Mouse (Mus musculus) embryonic facial prominence, embryonic 13.5 days (tissue): Measurements from ENCODE around the gene Ap1m1. TPM values are rescaled to one million over a fixed set of nuclear protein-coding genes. Genes with fewer than 3 reads are reported as not detected.

Experiments
- ATAC-seq: fragments of 200-750 bp; cut with Nextera tagmentation; 2 replicates; pipeline ENCODE4 v1.8.0; 2017; ENCODE audit warnings: low read depth; ENCODE audit not compliant: insufficient number of reproducible peaks, insufficient read depth, low FRiP score, low TSS enrichment
- H3K27ac ChIP-seq: fragments of 300-500 bp; sonication (generic); 2 replicates; pipeline ENCODE4 v1.5.1; 2015; ENCODE audit warnings: moderate library complexity, mild to moderate bottlenecking, inconsistent platforms
- H3K27me3 ChIP-seq: fragments of 300-500 bp; sonication (generic); 2 replicates; pipeline ENCODE4 v1.6.1; 2015; ENCODE audit warnings: mild to moderate bottlenecking, inconsistent platforms
- H3K36me3 ChIP-seq: fragments of 300-500 bp; sonication (generic); 2 replicates; pipeline ENCODE4 v1.6.1; 2015; ENCODE audit warnings: mild to moderate bottlenecking, inconsistent platforms
- H3K4me1 ChIP-seq: fragments of 300-500 bp; sonication (generic); 2 replicates; pipeline ENCODE4 v1.6.1; 2015; ENCODE audit warnings: inconsistent platforms
- H3K4me2 ChIP-seq: fragments of 300-500 bp; sonication (generic); 2 replicates; pipeline ENCODE4 v1.6.1; 2015; ENCODE audit warnings: moderate library complexity, mild to moderate bottlenecking, inconsistent platforms
- H3K4me3 ChIP-seq: fragments of 300-500 bp; sonication (generic); 2 replicates; pipeline ENCODE4 v1.5.1; 2015; ENCODE audit warnings: mild to moderate bottlenecking, inconsistent platforms
- H3K9ac ChIP-seq: fragments of 300-500 bp; sonication (generic); 2 replicates; pipeline ENCODE4 v1.6.1; 2015; ENCODE audit warnings: mild to moderate bottlenecking, inconsistent platforms
- H3K9me3 ChIP-seq: fragments of 300-500 bp; sonication (generic); 2 replicates; pipeline ENCODE4 v1.6.1; 2016; ENCODE audit warnings: inconsistent platforms
- WGBS: fragments of 180-500 bp; shearing (Covaris S2); methylation state at CpG from one replicate; pipeline ENCODE4 v1.1.7; 2015; ENCODE audit warnings: mixed read lengths; 5-methylcytosine and 5-hydroxymethylcytosine counted together
- polyA plus RNA-seq: library from polyadenylated mRNA; unstranded; fragments of >200 nt; fragmentation: Nextera tagmentation; extraction: Ambion mirVana; gene quantifications from 2 replicates; pipeline ENCODE4 v1.2.1, GENCODE M21; 2015

Ap1m1 gene
- polyA plus RNA-seq, 1 experiment from 2014 or later: 126 TPM

DNA sequence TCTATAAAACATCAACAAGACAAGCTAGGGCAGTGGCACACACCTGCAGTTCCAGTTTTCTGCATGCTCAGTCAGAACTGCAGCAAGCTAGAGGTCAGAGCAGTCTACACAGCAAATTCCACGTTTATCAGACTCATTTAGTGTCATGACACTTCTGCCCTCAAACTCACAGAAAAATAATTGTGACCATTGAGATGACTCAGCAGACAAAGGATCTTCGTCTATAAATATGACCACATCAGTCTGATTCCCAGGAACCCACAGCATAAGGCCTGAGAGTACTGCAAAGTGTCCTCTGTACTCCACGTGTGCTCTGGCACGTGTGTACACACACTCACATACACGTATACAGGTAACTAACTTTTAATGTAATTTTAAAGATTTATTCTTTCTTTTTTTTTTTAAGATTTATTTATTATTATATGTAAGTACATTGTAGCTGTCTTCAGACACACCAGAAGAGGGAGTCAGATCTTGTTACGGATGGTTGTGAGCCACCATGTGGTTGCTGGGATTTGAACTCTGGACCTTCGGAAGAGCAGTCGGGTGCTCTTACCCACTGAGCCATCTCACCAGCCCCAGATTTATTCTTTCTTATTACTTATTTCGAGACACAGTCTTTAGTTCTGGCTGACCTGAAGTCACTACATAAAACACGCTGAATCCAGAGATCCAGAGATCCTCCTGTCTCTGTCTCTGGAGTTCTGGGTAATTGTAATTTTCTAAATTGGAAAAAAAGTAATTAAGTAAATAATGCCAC, 20.9 kb upstream of the Ap1m1 start:
- Histone ChIP-seq H3K27ac (no peak overlapping the region), H3K27me3 (peaks cover 5% of the 10 kb centered on the region; the same call in 1 of the 2 replicates), H3K36me3 (peaks cover 32% of the 10 kb centered on the region), H3K4me1 (peaks cover 13% of the 10 kb centered on the region), H3K9me3 (no peaks in the 10 kb centered on the region), H3K4me2 (peak overlapping the region; percentile 77), H3K9ac (no peak overlapping the region), H3K4me3 (peak overlapping the region; percentile 86)
- no peak for ATAC-seq
- 81% methylated on average over 10 of the region's 10 CpGs for WGBS

- Histone ChIP-seq H3K9ac (peak within 1 kb of the TSS; percentile 86), H3K27me3 (peaks cover 5% of the 10 kb centered on the region; the same call in 1 of the 2 replicates), H3K4me3 (peak within 1 kb of the TSS; percentile 86), H3K4me2 (peak within 1 kb of the TSS; percentile 77), H3K27ac (peak within 1 kb of the TSS; percentile 74), H3K4me1 (peaks cover 13% of the 10 kb centered on the region), H3K9me3 (no peaks in the 10 kb centered on the region), H3K36me3 (peaks cover 34% of the 10 kb centered on the region)
- 19% methylated on average over 39 of the region's 39 CpGs for WGBS
- ATAC-seq: peak; percentile 93
Measured at GRCm38 (mm10) chr8:72219541-72220363, 20.1 kb upstream of the Ap1m1 start, which contains the start of gene Fam32a. Gene Fam32a, plus strand, starts transcription at chr8:72219730.

DNA sequence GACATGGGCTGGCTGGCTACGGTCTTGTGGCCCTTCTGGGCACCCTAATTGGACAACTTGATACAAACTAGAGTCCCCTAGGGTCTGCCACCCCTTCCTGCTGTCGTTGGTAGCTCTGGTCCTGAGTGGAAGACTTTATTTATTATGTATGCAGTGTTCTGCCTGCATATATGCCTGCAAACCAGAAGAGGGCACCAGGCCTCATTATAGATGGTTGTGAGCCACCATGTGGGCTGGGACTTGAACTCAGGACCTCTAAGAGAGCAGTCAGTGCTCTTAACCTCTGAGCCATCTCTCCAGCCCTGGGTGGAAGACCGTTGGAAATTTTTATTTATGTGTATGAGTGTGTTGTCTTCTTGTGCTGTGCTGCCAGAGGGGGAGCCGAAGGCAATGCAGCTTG, 19.1 kb upstream of the Ap1m1 start:
- H3K4me2 ChIP-seq: peak overlapping the region; percentile 77
- H3K9ac ChIP-seq: no peak overlapping the region
- H3K27ac ChIP-seq: no peak overlapping the region
- H3K9me3 ChIP-seq: no peaks in the 10 kb centered on the region
- 0 out of 2 replicates have a peak, but pooled peaks have one; percentile 4 for ATAC-seq
- peaks cover 13% of the 10 kb centered on the region for H3K4me1 ChIP-seq
- peak overlapping the region; percentile 86 for H3K4me3 ChIP-seq
- H3K36me3 ChIP-seq: peaks cover 34% of the 10 kb centered on the region
- WGBS: 87% methylated on average over 4 of the region's 4 CpGs
- H3K27me3 ChIP-seq: no peaks in the 10 kb centered on the region

DNA sequence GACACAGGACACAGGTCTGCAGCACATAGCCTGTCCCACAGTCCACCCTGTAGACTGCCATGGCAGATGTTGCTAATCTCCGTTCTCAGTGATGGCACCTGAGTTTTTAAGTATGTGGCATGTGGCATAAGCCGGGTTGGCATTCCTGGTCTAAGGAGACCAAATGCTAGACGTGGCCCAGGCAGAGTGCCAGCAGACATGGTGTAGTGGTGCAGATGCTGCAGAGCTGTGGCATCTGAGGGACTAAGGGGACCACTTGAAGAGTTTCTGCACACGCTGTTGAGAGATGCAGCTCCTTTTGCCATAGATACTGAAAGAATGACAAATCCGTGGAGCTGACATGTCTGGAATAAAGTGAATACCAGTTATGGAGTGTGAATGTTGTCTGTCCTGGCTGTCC, 17.2 kb upstream of the Ap1m1 start:
- Histone ChIP-seq H3K9ac (no peak overlapping the region), H3K4me3 (no peak overlapping the region), H3K36me3 (peaks cover 34% of the 10 kb centered on the region), H3K4me1 (peaks cover 13% of the 10 kb centered on the region), H3K27ac (no peak overlapping the region), H3K9me3 (no peaks in the 10 kb centered on the region), H3K27me3 (no peaks in the 10 kb centered on the region), H3K4me2 (no peak overlapping the region)
- no peak for ATAC-seq
- 91% methylated on average over 5 of the region's 5 CpGs for WGBS

- Histone ChIP-seq H3K4me1 (peaks cover 10% of the 10 kb centered on the region), H3K9ac (peak overlapping the region; percentile 74), H3K4me3 (peak overlapping the region; percentile 73), H3K36me3 (peaks cover 10% of the 10 kb centered on the region; the same call in 1 of the 2 replicates), H3K27me3 (no peaks in the 10 kb centered on the region), H3K4me2 (peak overlapping the region; percentile 70), H3K27ac (peak overlapping the region; percentile 95), H3K9me3 (no peaks in the 10 kb centered on the region)
- 2% methylated on average over 24 of the region's 24 CpGs for WGBS
- ATAC-seq: no peak; the same call in 1 of the 2 replicates
Measured at GRCm38 (mm10) chr8:72240403-72240763, 565 bp downstream of the Ap1m1 start.

- Histone ChIP-seq H3K4me2 (peak overlapping the region; percentile 70), H3K9me3 (no peaks in the 10 kb centered on the region), H3K4me1 (peaks cover 10% of the 10 kb centered on the region), H3K27ac (no peak overlapping the region), H3K9ac (peak overlapping the region; percentile 74), H3K36me3 (peaks cover 10% of the 10 kb centered on the region; the same call in 1 of the 2 replicates), H3K27me3 (no peaks in the 10 kb centered on the region), H3K4me3 (peak overlapping the region; percentile 73)
- WGBS: 76% methylated on average over 7 of the region's 7 CpGs
- ATAC-seq: no peak
Measured at GRCm38 (mm10) chr8:72240951-72241350, 1.1 kb downstream of the Ap1m1 start.

DNA sequence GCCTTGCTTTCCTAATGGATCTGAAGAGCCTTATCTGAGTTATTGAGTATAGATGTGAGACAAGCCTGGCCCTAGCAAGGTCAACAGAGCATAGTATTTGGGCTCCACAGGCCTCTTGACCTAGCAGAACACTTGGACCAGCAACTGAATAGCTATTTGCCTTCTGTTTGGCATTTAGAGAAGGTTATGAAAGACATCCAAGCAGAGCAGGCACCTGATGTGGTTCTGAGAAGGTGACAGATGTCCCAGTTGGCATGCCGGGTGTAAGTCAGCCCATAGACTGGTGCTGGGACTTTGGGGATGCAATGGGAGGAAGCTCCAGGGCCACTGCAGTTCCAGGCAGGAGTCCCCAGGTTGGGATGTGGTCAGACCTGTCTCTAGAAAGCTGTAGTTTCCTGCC, 2.4 kb downstream of the Ap1m1 start:
- Histone ChIP-seq H3K27ac (no peak overlapping the region), H3K4me2 (no peak overlapping the region), H3K9me3 (no peaks in the 10 kb centered on the region), H3K36me3 (peaks cover 23% of the 10 kb centered on the region), H3K4me1 (peaks cover 10% of the 10 kb centered on the region), H3K27me3 (no peaks in the 10 kb centered on the region), H3K9ac (no peak overlapping the region), H3K4me3 (no peak overlapping the region)
- 91% methylated on average over 1 of the region's 1 CpGs for WGBS
- no peak for ATAC-seq

DNA sequence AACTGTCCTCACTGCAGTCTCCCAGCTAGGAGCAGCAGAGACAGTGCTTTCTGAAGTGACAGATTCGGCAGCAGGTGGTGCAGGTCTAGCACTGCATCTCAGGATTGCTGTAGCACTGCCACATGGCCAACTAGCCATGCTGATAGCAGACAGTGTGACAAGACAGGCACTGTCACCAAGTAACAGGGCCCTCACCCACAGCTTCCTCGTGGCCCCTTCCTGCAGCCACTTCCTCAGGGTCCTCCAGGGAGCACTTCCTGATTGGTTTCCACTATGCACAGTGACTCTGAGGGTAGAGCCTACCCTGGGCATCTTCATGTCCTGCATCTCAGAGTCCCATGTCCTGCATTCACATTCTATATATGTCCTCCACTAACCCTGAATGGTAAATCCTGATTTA, 4.8 kb downstream of the Ap1m1 start:
- no peak for ATAC-seq
- Histone ChIP-seq H3K4me2 (no peak overlapping the region), H3K27me3 (no peaks in the 10 kb centered on the region), H3K4me3 (no peak overlapping the region), H3K4me1 (peaks cover 10% of the 10 kb centered on the region), H3K36me3 (peaks cover 28% of the 10 kb centered on the region), H3K9ac (no peak overlapping the region), H3K9me3 (no peaks in the 10 kb centered on the region), H3K27ac (no peak overlapping the region)
- 80% methylated on average over 2 of the region's 2 CpGs for WGBS

DNA sequence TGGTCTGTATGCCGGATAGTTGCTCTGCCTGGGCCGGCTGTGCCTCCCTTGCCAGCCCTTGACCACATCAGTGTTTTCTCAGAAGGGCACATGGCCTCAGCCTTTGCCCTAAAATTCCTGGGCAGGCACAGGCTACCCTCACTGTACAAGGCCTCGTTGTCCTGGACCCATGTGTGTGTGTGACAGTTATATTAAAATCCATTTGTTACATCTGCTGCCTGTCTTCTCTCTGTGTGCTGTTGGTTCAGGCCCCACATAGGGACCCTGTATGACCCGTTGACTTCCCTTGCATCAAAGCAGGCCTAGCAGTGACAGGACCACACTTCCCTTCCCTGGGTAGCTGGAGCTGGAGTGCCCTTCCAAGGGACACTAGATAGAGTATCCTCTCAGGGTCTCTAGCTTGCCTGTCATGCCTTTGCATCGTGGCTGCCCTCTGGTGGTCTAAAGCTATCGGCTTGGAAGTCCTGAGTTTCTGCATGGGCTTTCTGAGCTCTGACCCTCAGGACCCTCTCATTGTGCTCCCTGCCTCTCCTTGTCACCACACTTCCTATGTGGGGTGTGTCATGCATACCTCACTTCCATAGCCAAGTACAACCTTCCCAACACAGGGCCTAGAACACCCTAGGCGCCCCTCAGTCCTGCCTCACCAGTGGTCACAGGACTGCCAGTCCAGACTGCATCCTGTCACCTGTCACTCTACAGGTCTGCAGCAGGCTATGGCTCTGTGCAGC, 17.5 kb downstream of the Ap1m1 start:
- ATAC-seq: no peak; the same call in 1 of the 2 replicates
- H3K4me2 ChIP-seq: no peak overlapping the region
- no peak overlapping the region for H3K9ac ChIP-seq
- WGBS: 56% methylated on average over 7 of the region's 7 CpGs
- H3K9me3 ChIP-seq: no peaks in the 10 kb centered on the region
- no peak overlapping the region for H3K4me3 ChIP-seq
- H3K36me3 ChIP-seq: peaks cover 38% of the 10 kb centered on the region
- H3K27ac ChIP-seq: no peak overlapping the region
- H3K27me3 ChIP-seq: no peaks in the 10 kb centered on the region
- peaks cover 7% of the 10 kb centered on the region for H3K4me1 ChIP-seq

- 82% methylated on average over 1 of the region's 1 CpGs for WGBS
- H3K9ac ChIP-seq: no peak overlapping the region
Measured at GRCm38 (mm10) chr8:72257902-72258238, 18.1 kb downstream of the Ap1m1 start.

GRCm38 (mm10) chr8:72259862-72260261, 20.0 kb downstream of the Ap1m1 start:
- ATAC-seq: no peak
- Histone ChIP-seq H3K27ac (no peak overlapping the region), H3K9ac (no peak overlapping the region), H3K4me3 (no peak overlapping the region), H3K4me2 (no peak overlapping the region), H3K4me1 (peaks cover 7% of the 10 kb centered on the region), H3K27me3 (no peaks in the 10 kb centered on the region), H3K36me3 (peaks cover 17% of the 10 kb centered on the region), H3K9me3 (no peaks in the 10 kb centered on the region)
- WGBS: 67% methylated on average over 2 of the region's 2 CpGs

More at GRCm38 (mm10) chr8:72257902-72258238, 18.1 kb downstream of the Ap1m1 start:
- Histone ChIP-seq H3K4me2 (no peak overlapping the region), H3K4me3 (no peak overlapping the region), H3K9me3 (no peaks in the 10 kb centered on the region), H3K4me1 (peaks cover 7% of the 10 kb centered on the region), H3K27ac (no peak overlapping the region), H3K36me3 (peaks cover 33% of the 10 kb centered on the region), H3K27me3 (no peaks in the 10 kb centered on the region)
- ATAC-seq: no peak
